13 mouse cellular contexts compared by ENCODE assay signal in genomic region chr3:130053340-130054066, GRCm38 (mm10). TPM values are rescaled to one million over a fixed set of nuclear protein-coding genes. Genes with fewer than 3 reads are reported as not detected.
DNase-seq lines count a peak whose midpoint lies in the region; ATAC-seq lines count a peak whose summit lies in the region.
"Had no signal": no experiment of that assay in that cellular context is flagged by ENCODE, and none has a peak within 500 bp of the region (broad histone marks: within the 10 kb centered on the region; RNA-seq: fewer than 3 reads in every experiment).

No protein-coding gene starts in this region.

- WGBS in heart, embryonic 12.5 days, result 44% methylated on average over 10 of the region's 10 CpGs
- WGBS in lung, embryonic 16.5 days, result 34% methylated on average over 10 of the region's 10 CpGs
- 57% methylated on average over 10 of the region's 10 CpGs for WGBS in embryonic facial prominence, embryonic 10.5 days
- 50% methylated on average over 10 of the region's 10 CpGs for WGBS in limb, embryonic 13.5 days
- WGBS in midbrain, embryonic 16.5 days, result 73% methylated on average over 10 of the region's 10 CpGs

- peak overlapping the region; percentile 77 for H3K27ac ChIP-seq in heart, embryonic 12.5 days (ENCODE audit: poor library complexity, severe bottlenecking)
- peak overlapping the region; percentile 43 for H3K27ac ChIP-seq in lung, embryonic 16.5 days (ENCODE audit: low read length)
- H3K27ac ChIP-seq in embryonic facial prominence, embryonic 10.5 days (replicated peaks), result no peak overlapping the region
- peak overlapping the region; percentile 22; the same call in 1 of the 2 replicates for H3K27ac ChIP-seq in limb, embryonic 13.5 days
- H3K27ac ChIP-seq in midbrain, embryonic 16.5 days (ENCODE audit: low read length), result no peak overlapping the region
- H3K27ac ChIP-seq: midbrain, embryonic 12.5 days had no signal

- no peak overlapping the region for H3K4me3 ChIP-seq in heart, embryonic 12.5 days
- H3K4me3 ChIP-seq in lung, embryonic 16.5 days (ENCODE audit: low read length), result no peak overlapping the region
- no peak overlapping the region for H3K4me3 ChIP-seq in embryonic facial prominence, embryonic 10.5 days
- H3K4me3 ChIP-seq in limb, embryonic 13.5 days, result no peak overlapping the region
- H3K4me3 ChIP-seq in midbrain, embryonic 16.5 days (ENCODE audit: low read depth, low read length), result no peak overlapping the region
- H3K4me3 ChIP-seq: midbrain, embryonic 12.5 days had no signal

- no peak overlapping the region for H3K9ac ChIP-seq in heart, embryonic 12.5 days
- H3K9ac ChIP-seq in lung, embryonic 16.5 days (ENCODE audit: low read length), result no peak overlapping the region
- no peak overlapping the region for H3K9ac ChIP-seq in limb, embryonic 13.5 days
- no peak overlapping the region for H3K9ac ChIP-seq in midbrain, embryonic 16.5 days (ENCODE audit: low read depth, low read length)
- H3K9ac ChIP-seq: midbrain, embryonic 12.5 days had no signal

- peak overlapping the region; percentile 29; the same call in 1 of the 2 replicates for H3K4me2 ChIP-seq in heart, embryonic 12.5 days
- no peak overlapping the region for H3K4me2 ChIP-seq in lung, embryonic 16.5 days (ENCODE audit: low read depth, low read length)
- H3K4me2 ChIP-seq in limb, embryonic 13.5 days (replicated peaks), result no peak overlapping the region
- no peak overlapping the region for H3K4me2 ChIP-seq in midbrain, embryonic 16.5 days (ENCODE audit: low read length)
- H3K4me2 ChIP-seq: midbrain, embryonic 12.5 days had no signal

- no peaks in the 10 kb centered on the region for H3K9me3 ChIP-seq in heart, embryonic 12.5 days (replicated peaks)
- no peaks in the 10 kb centered on the region for H3K9me3 ChIP-seq in lung, embryonic 16.5 days (ENCODE audit: control insufficient read depth, low read length)
- no peaks in the 10 kb centered on the region for H3K9me3 ChIP-seq in embryonic facial prominence, embryonic 10.5 days
- H3K9me3 ChIP-seq in limb, embryonic 13.5 days, result no peaks in the 10 kb centered on the region
- no peaks in the 10 kb centered on the region for H3K9me3 ChIP-seq in midbrain, embryonic 16.5 days (replicated peaks; ENCODE audit: control insufficient read depth, low read length, poor library complexity, severe bottlenecking)
- H3K9me3 ChIP-seq: midbrain, embryonic 12.5 days had no signal

- ATAC-seq in heart, embryonic 12.5 days (ENCODE audit: insufficient number of reproducible peaks, low FRiP score), result 0 out of 2 replicates have a peak, but pooled peaks have one; percentile 46
- ATAC-seq in lung, embryonic 16.5 days (ENCODE audit: low read depth), result no peak
- ATAC-seq in limb, embryonic 13.5 days (ENCODE audit: low FRiP score, low read depth), result no peak
- ATAC-seq in midbrain, embryonic 16.5 days, result no peak
- ATAC-seq: activated CD4-positive, CD25-positive, alpha-beta regulatory T cell, adult 4 months had no signal

- no peak for DNase-seq in heart, postnatal 10 days
- no peak for DNase-seq in lung, postnatal 25 days (ENCODE audit: low spot score)
- DNase-seq in embryonic facial prominence, embryonic 10.5 days (ENCODE audit: low spot score), result peak; percentile 17
- DNase-seq in spleen, postnatal 10 days (ENCODE audit: low spot score in 2 of 2), result no peak
- DNase-seq: cerebellum, adult 2 months; gastrocnemius, postnatal 25 days; thymus, postnatal 25 days had no signal

- H3K27me3 ChIP-seq in heart, embryonic 12.5 days (replicated peaks), result no peaks in the 10 kb centered on the region
- H3K27me3 ChIP-seq in lung, embryonic 16.5 days (ENCODE audit: control insufficient read depth, insufficient read depth, low read depth, low read length), result no peaks in the 10 kb centered on the region
- no peaks in the 10 kb centered on the region for H3K27me3 ChIP-seq in embryonic facial prominence, embryonic 10.5 days (replicated peaks; ENCODE audit: low read depth, poor library complexity, severe bottlenecking)
- H3K27me3 ChIP-seq in limb, embryonic 13.5 days, result no peaks in the 10 kb centered on the region
- no peaks in the 10 kb centered on the region for H3K27me3 ChIP-seq in midbrain, embryonic 16.5 days (ENCODE audit: control insufficient read depth, insufficient read depth, low read depth, low read length)
- H3K27me3 ChIP-seq: midbrain, embryonic 12.5 days had no signal

- peaks cover 63% of the 10 kb centered on the region for H3K4me1 ChIP-seq in heart, embryonic 12.5 days (replicated peaks)
- H3K4me1 ChIP-seq in lung, embryonic 16.5 days (replicated peaks; ENCODE audit: control insufficient read depth, insufficient read depth, low read length), result peaks cover 40% of the 10 kb centered on the region
- peaks cover 54% of the 10 kb centered on the region for H3K4me1 ChIP-seq in embryonic facial prominence, embryonic 10.5 days
- peaks cover 47% of the 10 kb centered on the region for H3K4me1 ChIP-seq in limb, embryonic 13.5 days
- peaks cover 20% of the 10 kb centered on the region for H3K4me1 ChIP-seq in midbrain, embryonic 16.5 days (ENCODE audit: control insufficient read depth, insufficient read depth, low read length)

- intact Hi-C loops in heart, postnatal 10 days (cut with DNase I), result no loop called here

- peaks cover 6% of the 10 kb centered on the region; the same call in 1 of the 2 replicates for H3K36me3 ChIP-seq in heart, embryonic 12.5 days
- H3K36me3 ChIP-seq in lung, embryonic 16.5 days (ENCODE audit: control insufficient read depth, insufficient read depth, low read length), result no peaks in the 10 kb centered on the region
- peaks cover 57% of the 10 kb centered on the region for H3K36me3 ChIP-seq in embryonic facial prominence, embryonic 10.5 days (replicated peaks)
- peaks cover 12% of the 10 kb centered on the region for H3K36me3 ChIP-seq in limb, embryonic 13.5 days
- H3K36me3 ChIP-seq in midbrain, embryonic 16.5 days (ENCODE audit: control insufficient read depth, insufficient read depth, low read length), result no peaks in the 10 kb centered on the region

RNA-seq across cellular contexts. Expression of gene Sec24b, which starts 7.8 kb away (rescaled TPM):
- 32.1 and 35.5 TPM in 2 replicates for polyA plus RNA-seq in heart, embryonic 12.5 days (2016; fragmentation: Nextera tagmentation; extraction: Ambion mirVana)
- total RNA-seq in heart, postnatal 10 days (2021), result 10 to 100 TPM; 33.7 to 38.4 TPM
- polyA plus RNA-seq in lung, embryonic 16.5 days (2015; fragmentation: Nextera tagmentation; extraction: Ambion mirVana), result 31.1 and 35.6 TPM in 2 replicates
- polyA plus RNA-seq in embryonic facial prominence, embryonic 10.5 days (2016; fragmentation: Nextera tagmentation; extraction: Ambion mirVana), result 37.7 and 42.0 TPM in 2 replicates
- polyA plus RNA-seq in limb, embryonic 13.5 days (2015; fragmentation: Nextera tagmentation; extraction: Ambion mirVana), result 33.1 and 34.7 TPM in 2 replicates
- 31.0 and 32.9 TPM in 2 replicates for polyA plus RNA-seq in midbrain, embryonic 16.5 days (2015; fragmentation: Nextera tagmentation; extraction: Ambion mirVana)

Comparison
In these comparisons a context has a peak if more than half of its experiments do, and no peak if none do; other contexts are left out.
1. H3K27ac ChIP-seq: peak in heart, embryonic 12.5 days (single experiment), lung, embryonic 16.5 days (single experiment) and limb, embryonic 13.5 days (single experiment); none in embryonic facial prominence, embryonic 10.5 days (single experiment) and midbrain, embryonic 16.5 days (single experiment).